Mouse (Mus musculus) T-helper 1 cell (primary cell): ENCODE measurements around the gene Zfp3.

Experiments used
- in situ Hi-C: fragments of 300-600 bp; cut with MboI, MseI; formaldehyde crosslinking; loops from one replicate; pipeline ENCODE4 v1.15.1; 2025; ENCODE audit warnings: high pct_unique_total_duplicates

The Zfp3 gene

GRCm38 (mm10) chr11:70763936-70764808, at the start of gene Zfp3:
TSS of gene Zfp3 (plus strand) at chr11:70764209.
- in situ Hi-C loops = loop anchor here (25.0 kb wide), 1 partner anchor 327 kb away; the partner anchor contains the start of gene Arrb2

DNA sequence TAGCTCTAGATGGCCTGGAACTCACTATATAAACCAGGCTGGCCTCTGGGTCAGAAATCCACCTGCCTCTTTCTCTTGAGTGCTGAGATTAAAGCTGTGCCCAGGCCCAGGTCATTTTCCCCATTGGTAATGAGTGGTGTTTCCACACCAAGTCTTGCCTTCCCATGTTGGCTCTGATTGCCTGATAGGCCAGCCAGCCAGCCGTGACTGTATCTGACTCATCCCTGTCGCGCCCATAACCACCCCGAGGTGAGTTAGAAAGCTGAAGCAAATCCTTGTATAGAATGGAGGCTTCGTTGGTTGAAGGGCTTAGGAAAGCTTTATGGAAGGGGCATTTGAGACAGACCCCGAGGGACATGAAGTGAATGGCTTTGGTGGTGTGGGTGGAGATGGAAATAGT, 48.2 kb upstream of the Zfp3 start:
- in situ Hi-C loops = no loop called here

DNA sequence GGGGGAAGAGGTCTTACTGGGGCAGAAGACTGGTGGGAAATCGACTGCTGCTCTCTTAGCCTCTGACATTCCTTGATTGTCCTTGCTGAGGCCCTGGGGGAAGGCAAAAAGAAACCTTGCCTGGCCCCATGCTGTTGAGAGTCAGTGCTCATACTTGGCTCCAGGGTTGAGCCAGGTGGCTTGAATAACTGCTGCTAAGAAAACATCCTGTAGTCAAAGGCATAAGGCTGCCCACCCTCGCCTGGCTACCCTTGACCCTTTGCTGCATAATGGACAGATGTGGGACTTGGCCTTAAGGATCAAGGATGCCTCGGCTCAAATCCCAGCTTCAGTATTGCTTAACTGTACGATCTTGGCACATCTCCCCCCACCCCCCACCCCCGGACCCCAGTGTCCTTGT, 45.5 kb upstream of the Zfp3 start:
- in situ Hi-C loops = no loop called here

- in situ Hi-C loops = no loop called here
These were observed 43.4 kb upstream of the Zfp3 start for GRCm38 (mm10) chr11:70720567-70720966.

DNA sequence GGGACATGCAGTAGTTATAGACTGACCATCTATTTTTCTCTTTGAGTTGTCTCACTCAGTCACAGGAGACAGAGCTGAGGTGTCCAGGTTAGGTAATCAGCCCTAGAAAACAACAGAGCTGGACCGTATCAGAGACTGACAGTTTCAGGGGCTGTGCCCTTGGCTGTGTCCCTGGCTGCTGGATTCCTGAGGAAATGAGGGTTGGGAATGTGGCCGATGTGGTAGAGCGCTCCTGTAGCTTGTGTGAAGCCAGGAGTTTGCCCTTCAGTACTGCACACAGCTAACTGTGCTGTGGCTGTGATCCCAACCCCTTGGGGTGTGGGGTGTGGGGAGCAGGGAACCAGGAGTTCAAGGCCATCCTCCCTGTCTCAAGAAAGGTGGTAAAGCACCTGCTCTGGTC, 42.9 kb upstream of the Zfp3 start:
- in situ Hi-C loops = no loop called here

DNA sequence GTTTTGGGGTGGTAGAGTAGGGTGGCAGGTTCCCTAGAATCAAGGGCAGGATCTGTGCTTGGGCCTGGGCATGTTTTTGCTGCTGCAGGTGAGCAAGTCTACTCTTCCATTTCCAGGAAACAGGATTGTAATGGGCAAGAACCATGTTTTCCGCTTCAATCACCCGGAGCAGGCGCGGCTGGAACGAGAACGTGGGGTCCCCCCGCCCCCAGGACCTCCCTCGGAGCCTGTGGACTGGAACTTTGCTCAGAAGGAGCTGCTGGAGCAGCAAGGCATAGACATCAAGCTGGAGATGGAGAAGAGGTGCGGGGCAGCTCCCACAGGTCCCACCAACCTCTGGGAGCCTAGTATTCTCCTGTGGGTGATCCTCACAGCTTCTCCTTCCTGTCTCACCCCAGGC, 39.3 kb upstream of the Zfp3 start:
- in situ Hi-C loops = no loop called here

- in situ Hi-C loops = no loop called here
These were observed 37.4 kb upstream of the Zfp3 start for GRCm38 (mm10) chr11:70726585-70726984.

DNA sequence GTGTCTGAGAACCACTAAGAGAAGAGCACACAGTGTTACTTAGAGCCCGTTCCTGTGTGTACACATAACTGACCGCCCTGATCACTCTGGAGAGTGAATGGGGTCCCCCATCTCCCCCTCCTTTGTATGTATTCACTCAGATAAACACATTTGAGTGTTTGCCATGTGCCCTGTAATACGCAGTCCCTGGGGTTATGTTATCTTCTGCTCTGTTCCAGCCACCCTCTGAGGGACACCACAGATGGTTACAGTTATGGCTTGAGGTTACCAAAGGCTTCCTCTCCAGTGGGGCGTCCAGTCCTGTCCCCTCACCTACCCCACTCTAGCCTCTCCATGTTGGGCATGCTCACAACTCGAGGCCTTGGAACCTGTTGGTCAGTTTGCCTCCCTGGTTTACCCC, 36.6 kb upstream of the Zfp3 start:
- in situ Hi-C loops = no loop called here

GRCm38 (mm10) chr11:70730427-70731038, 33.5 kb upstream of the Zfp3 start:
- in situ Hi-C loops = no loop called here

- in situ Hi-C loops = no loop called here
These were observed 32.8 kb upstream of the Zfp3 start for GRCm38 (mm10) chr11:70731178-70731577.

DNA sequence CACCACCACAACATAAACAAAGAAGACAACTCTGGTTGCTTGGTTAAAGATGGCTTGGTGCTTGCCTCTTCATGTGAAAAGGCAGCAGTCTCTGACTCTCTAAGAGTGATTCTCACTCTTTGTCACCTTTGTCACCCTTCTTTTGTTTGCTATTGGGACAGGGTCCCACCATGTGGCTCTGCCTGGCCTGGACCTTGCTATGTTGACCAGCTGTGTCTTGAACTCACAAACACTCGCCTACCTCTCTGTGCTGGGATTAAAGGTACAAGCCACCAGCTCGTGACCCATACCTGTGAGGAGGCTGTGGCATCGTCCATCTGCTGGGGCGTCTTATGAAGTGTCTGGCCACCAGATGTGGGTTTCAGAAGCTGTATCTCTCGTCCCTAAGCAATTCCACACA, 30.8 kb upstream of the Zfp3 start:
- in situ Hi-C loops = no loop called here

DNA sequence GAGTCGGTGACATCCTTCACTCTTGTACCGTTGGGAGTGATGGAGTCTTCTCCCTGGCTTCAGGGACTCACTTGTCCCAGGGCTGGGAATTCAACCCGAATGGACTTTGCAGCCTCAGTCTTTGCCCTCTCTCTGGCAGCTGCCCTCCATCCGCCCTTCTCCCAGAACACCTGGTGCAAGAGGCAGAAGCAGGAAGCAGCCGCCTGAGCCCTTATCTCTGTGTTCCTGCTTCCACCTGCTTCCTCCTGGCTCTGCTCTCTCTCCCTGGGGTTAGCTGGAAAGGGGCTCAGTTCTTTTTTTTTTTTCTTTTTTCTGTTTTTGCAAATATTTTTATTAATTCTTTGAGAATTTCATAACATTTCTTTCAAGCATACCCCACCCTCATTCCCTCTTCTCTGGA, 26.3 kb upstream of the Zfp3 start:
- in situ Hi-C loops = no loop called here

- in situ Hi-C loops = no loop called here
These were observed 22.4 kb upstream of the Zfp3 start for GRCm38 (mm10) chr11:70741603-70742002.

GRCm38 (mm10) chr11:70742117-70742516, 21.9 kb upstream of the Zfp3 start:
- in situ Hi-C loops = no loop called here

GRCm38 (mm10) chr11:70742581-70743459, 21.2 kb upstream of the Zfp3 start:
- in situ Hi-C loops = no loop called here

GRCm38 (mm10) chr11:70745636-70746035, 18.4 kb upstream of the Zfp3 start:
- in situ Hi-C loops = no loop called here

GRCm38 (mm10) chr11:70747876-70748545, 16.0 kb upstream of the Zfp3 start:
- in situ Hi-C loops = no loop called here

DNA sequence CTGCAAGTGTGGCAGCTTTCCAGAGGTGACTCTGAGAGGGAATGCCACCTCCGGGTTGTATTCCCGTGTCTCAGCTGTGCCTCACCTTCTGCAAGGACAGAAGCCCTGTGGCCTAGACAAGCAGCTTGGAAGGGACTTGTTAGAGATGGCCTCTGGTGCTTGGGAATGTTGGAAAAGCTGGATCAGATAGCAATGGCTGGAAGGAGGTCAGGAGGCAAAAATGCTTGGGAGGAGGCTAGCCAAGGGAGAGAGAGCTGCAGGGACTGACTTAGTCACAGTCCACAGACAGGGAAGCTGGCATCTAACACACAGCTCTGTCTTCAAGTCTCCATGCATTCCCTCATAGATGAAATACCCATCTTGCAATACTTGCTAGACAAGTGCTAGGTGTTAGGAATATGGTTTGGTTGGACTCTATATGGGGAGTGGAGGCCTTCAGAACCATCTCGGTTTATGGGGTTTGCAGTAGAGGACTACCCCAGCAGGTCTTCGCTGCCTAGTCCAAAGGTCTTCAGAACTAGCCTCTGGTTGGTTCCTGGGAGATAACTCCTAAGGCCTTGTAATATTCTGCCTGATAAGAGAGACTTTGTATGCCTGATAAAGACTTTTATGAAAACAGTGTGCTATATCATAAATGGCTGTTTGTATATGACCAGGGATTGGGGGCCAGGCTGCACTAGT, 11.5 kb upstream of the Zfp3 start:
- in situ Hi-C loops = loop anchor here (25.0 kb wide), 1 partner anchor 315 kb away; the partner anchor contains the start of gene Arrb2

- in situ Hi-C loops = loop anchor here (25.0 kb wide), 1 partner anchor 316 kb away; the partner anchor contains the start of gene Arrb2
These were observed 10.9 kb upstream of the Zfp3 start for GRCm38 (mm10) chr11:70753146-70753545.

DNA sequence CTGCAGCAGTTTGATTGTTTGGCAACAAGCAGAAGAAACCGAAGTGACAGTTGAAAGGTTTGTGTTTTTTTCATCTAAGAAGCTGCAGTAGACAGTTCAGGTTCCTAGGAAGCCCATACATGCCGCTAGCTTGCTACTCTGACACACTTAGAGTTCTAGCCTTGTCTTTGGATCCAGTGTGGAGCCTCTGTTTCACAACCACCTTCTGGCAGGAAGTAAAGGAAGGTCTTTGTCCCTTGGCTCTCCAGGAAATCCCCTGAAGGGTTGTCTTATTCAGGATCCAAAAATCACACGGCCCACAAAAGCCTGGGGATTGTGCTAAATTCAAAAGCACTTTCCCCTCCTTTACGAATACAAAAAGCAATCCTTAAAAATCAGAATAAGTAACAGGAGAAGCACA, 9.5 kb upstream of the Zfp3 start:
- in situ Hi-C loops = loop anchor here (25.0 kb wide), 1 partner anchor 317 kb away; the partner anchor contains the start of gene Arrb2

DNA sequence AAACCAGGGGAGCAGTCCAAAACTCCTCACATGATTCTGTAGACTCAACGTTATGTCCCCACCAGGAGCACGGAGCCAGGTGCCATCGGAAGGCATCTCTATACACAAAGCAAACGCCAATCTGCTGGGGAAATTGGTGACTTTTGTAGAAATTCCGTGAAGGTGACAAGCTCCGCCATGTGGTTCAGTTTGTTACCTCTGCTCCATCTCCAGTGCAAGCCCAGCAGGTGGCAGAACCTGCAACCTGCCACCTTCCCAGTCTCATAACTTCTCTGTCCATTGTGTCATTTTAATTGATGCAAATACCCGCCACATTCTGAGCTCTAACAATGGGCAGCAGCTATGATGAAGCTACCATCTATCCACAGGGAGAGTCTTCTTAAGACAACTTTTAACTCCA, 9.1 kb upstream of the Zfp3 start:
- in situ Hi-C loops = loop anchor here (5.0 to 25.0 kb wide), 4 partner anchors 68 to 318 kb away; partner anchors contain the start of genes 4930544D05Rik, Arrb2, Camta2 and Chrne
